Mouse (Mus musculus) brain, embryonic 14.5 days (tissue): ENCODE results near the gene Cdc42bpa.

Source experiments
- CTCF ChIP-seq: fragments of 200-500 bp; IDR thresholded peaks from 2 replicates; pipeline ENCODE4 v1.5.1; 2012; ENCODE audit warnings: inconsistent platforms, mild to moderate bottlenecking, moderate library complexity, borderline replicate concordance; ENCODE audit not compliant: insufficient read depth, insufficient read length; ENCODE audit errors: extremely low read depth
- POLR2A ChIP-seq: fragments of 200-500 bp; IDR thresholded peaks from 2 replicates; pipeline ENCODE4 v1.6.1; 2012; ENCODE audit warnings: mild to moderate bottlenecking, inconsistent platforms, borderline replicate concordance; ENCODE audit not compliant: poor library complexity, insufficient read depth, insufficient read length, severe bottlenecking; ENCODE audit errors: extremely low read depth

- TF ChIP-seq CTCF (no peak), POLR2A (no peak)
Observed at GRCm38 (mm10) chr1:180186371-180186770, 226.1 kb downstream of the Cdc42bpa start.
